Mouse (Mus musculus): ENCODE data around the gene Usp18.

Gene Usp18

DNA sequence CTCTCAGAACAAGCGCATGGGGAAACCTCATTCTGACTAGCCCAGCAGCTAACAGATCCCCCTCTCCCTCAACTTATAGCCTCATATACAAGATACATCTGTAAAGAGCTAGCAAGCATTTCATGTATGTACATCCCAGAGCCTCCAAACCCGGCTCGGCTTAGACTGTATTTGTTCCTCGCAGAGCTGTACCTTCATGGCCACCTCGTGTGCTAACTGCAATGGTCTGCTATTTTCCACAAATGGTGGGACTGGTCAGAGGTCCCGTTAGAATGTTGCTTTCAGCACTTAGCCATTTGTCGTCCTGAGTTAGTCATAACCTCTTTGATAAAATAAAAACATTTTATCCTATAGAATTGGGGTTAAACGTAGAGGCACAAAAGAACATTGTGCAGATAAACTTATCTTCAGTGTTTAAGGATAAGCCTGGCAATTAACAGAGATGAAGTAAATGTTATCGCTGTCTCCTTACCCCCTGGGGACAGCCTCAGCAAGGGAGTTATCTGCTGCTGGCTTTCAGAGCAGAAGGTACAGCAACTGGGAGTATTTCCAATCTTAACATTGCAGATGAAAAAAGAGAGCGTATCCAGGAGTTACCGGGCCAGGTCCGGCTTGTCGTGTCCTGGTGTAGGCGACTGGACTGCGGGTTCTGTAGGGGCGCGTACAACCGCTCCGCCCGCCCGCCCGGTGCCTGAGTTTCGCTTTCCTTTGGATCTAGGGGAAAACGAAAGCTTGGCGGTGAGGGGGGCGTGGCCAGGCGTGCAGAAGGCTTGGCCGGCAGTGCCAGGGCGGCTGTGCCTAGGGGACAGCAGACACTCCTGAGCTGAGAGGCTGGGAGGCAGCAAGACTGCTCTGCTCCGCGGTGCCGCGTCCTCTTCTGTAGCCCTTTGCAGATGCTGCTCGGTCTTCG is at the start of gene Usp18:
Gene Usp18 (plus strand): TSS at position 780 of the 910 bp plus-strand sequence.
- DNase-seq (ENCODE audit: low spot score in 2 of 2) = peak; percentile 82 to 93

DNA sequence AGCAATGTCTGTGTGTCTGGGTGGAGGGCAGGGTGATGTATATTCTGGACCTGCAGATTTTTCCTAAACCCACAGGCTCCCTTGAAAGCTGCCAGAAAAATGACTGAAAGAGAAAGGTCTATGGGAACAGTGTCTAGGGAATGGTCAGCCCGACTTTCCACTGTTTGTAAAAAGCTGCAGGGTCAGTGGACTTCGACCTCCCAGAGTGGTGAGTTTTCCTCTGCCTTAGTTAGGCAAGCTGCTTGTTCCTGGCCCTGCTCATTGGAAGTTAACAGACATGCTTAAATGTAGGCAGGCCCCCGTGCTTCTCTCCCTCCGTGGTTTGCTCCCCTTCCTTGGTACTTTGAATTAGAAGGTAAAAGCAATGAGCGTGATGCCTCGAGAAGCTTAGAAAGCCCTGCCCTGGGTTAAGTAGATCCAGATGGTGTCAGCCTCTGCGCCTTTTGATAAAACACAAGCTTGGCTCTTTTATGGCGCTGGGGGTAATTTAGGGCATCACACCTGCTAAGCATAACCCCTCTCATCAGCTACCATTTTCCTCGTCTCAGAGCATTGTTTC is 47.8 kb upstream of the Usp18 start:
- no peak for DNase-seq (ENCODE audit: low spot score in 2 of 2)

DNA sequence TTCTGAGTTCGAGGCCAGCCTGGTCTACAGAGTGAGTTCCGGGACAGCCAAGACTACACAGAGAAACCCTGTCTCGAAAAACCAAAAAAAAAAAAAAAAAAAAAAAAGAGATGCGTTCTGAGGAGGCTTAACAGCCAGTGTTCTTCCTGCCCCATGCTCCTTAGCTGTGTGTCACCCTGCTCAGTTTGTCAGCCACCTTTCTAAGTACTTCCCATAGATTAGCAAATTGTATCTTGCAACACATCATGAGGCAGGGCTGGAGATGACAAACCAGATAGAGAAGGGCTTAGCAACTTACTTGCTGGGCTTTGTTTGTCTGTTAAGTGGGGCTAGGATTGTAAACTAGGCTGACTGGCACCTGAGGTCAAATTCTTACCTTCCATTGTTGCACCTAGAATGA is 45.2 kb upstream of the Usp18 start:
- DNase-seq (ENCODE audit: low spot score in 2 of 2) = no peak

DNA sequence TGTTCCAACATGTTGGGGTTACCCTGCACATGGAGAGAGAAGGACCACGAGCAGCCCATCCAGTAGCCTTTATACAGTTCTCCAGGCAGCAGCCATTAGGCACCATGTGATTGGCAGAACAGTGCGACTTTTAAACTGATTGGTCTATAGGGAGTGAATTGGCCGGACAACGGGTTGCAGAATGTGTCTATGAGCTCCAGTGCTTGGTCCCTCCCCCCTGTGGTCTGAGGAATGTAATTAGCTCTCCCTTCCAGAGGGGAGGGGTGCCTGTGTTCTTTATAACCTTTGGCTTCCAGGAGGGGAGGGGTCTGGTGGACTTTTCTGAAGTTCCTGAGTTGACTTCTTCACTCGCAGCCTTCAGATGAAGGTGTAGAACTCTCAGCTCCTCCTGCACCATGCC is 43.7 kb upstream of the Usp18 start:
- no peak for DNase-seq (ENCODE audit: low spot score in 2 of 2)

DNA sequence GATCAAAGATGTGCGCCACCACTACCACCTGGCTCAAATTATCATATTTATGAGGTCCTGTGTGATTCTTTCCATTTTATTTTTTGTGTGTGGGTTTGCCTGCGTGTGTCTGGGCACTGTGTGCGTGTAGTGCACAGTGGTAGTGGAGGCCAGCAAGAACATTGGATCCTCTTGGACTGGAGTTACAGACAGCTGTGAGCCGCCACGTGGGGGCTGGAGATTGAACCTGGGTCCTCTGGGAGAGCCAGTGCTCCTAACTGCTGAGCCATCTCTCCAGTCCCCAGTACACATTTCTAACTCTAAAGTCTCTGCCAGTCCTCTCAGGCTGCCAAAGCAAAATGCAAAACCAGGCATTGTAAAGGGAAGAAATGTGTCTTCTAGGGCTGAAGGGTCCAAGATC is 39.2 kb upstream of the Usp18 start:
- DNase-seq (ENCODE audit: low spot score in 2 of 2) = no peak

DNA sequence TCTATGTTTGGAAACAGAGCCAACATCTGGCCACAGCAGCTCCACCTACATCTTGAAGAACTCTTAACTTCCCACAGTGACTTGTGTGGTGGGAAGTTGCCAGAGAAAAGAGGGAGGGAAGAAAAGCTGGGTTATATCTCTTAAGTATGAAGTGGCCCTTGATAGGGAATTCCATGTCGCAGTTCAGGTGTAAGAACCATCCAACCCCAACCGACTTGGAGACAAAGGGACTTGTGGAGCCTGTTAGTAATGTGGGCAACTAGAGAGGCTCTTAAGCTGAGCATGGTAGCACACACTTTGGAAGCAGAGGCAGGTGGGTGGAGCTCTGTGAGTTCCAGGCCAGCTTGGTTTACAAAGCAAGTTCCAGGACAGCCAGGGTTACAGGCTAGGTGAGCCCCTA is 36.1 kb upstream of the Usp18 start:
- DNase-seq (ENCODE audit: low spot score in 2 of 2) = no peak

DNA sequence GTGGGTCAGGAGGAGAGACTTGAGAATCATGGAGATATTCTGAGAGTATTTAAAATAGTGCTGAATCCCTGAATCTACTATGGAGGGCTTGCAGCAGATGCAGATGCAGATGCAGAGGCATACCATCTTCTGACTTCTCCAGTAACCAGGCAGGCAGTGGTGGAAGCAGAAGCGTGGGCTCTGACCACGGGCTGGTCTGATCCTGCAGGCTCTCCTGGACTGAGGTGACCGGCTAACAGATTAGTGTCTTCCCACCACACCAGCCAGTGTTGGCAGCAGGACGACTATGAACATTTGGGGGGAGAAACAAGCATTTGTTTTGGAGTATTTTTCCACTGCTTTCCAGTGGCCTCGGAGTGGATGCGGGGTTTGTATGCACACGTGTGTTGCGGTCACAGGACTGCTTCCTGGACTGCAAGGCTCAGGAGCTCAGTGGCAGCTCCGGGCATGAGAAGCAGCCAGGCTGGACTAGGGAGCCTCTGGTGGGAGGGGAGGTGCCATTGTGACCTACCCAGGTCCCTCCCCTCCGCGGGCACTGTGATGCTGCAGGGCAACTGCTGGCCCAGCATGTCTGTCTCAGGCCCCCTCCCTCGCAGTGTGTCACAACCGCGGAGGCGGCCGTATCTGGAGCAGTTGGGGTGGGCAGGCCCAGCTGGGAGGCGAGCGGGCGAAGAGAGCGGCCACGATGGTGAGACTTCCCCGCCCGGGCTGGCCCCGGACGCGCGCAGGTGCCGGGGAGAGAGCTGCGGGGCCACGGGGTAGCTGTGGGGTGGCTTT is 35.4 kb upstream of the Usp18 start, which contains the start of gene Tuba8:
Gene Tuba8 (plus strand): TSS at position 548 of the 777 bp plus-strand sequence.
- peak; percentile 20 to 51 for DNase-seq (ENCODE audit: low spot score in 2 of 2)

DNA sequence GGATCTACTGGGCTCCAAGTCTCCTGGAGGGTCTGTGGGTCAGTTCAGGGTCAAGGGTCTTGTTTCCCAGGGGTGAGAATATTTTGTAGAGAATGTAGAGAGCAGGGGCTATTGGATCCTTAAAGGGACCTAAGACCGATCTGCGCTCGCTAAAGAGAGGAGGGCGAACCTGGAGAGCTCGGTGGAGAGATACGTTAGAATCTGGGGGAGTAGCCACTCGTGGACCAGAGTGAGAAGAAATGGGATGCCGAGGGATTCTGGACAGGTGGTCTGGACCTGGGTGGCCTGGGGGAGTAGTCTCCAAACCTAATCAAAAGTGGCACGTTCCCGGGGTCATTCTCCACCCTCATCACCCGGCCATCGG is 34.8 kb upstream of the Usp18 start:
- DNase-seq (ENCODE audit: low spot score in 2 of 2) = no peak

DNA sequence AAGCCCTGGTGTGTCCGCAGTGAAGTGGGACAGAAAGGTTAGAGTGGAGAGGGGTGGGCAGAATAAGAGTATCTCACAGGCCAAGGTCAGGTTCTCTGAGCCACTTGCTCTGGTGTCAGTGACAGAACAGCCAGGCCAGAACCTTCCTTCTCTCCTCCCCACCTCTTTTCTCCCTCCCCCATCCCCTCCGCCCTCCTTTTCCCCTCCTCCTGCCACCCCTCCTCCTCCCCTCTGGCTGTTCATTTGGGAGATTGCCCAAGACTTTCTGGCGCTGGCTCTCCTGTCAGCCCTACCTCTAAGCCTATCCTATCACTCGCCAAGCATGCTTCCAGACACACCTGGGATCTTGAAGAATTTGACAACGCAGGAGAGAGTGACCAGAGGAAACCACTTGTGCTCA is 34.0 kb upstream of the Usp18 start:
- no peak for DNase-seq (ENCODE audit: low spot score in 2 of 2)

DNA sequence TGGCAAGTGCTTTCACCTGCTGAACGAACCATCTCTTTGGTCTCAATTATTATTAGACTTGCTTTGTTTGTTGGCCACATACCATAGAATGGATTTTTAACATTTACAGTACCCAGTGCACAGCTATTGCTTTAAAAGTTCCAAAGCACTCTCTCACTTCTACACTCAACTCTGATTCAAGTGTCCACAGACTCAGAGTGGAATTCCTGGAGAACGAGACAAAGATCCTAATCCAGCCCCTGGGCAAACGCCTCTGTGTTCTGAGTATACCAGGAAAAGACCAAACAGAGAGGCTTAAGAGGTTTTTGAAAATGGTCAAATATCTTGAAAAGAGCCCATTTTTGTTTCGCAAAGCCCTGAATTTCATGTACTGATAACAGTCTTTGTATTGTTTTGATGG is 32.7 kb upstream of the Usp18 start:
- DNase-seq (ENCODE audit: low spot score in 2 of 2) = no peak

DNA sequence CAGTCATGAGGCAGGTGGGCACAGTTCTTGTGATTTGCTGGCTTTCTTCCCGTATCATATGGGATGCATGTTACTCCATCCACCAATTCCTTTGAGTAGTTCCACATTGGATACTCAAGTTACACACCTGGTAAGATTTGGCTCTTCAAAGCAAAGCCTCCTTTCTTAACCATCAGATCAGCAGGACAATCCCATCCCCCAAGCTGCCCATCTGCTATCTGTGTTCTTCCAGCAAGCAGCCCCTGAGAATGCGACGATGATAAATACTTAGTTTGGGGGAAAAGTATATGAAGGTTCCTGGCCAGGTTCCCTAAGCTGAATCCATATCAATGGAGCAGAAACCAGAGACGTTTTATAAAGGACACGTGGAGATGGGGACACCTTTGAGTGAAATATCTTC is 31.5 kb upstream of the Usp18 start:
- no peak for DNase-seq (ENCODE audit: low spot score in 2 of 2)

DNA sequence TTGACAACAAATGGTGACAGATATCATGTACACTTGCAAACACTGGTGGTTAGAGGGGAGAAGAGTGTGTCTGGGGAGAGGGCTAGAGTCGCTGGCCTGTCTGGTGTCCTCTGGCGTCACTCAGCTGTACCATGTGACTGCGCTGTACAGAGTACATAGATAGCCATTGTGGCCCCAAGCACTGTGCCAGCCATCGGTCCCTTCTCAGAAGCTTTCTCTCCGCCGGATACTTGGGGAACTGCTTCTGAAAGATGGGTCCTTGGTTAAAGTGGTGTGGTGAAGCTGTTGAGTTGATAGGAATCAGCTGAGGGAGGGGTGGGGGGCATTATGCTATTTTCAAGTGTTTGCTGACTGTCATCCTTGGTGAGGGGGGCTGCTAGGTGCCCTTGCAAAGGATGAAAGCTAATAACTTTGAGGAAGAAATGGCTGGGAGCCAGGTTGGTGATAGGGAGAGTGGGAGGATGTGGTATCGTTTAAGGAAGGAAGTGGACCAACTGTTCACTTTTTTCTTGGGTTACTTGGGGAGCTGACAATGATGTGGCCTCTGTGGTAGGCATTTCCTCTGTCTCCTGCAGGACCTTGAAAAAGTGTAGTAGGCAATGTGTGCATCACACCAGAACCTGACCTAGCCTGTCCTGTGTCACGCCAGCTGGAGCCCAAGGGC is 30.9 kb upstream of the Usp18 start:
- no peak for DNase-seq (ENCODE audit: low spot score in 2 of 2)

DNA sequence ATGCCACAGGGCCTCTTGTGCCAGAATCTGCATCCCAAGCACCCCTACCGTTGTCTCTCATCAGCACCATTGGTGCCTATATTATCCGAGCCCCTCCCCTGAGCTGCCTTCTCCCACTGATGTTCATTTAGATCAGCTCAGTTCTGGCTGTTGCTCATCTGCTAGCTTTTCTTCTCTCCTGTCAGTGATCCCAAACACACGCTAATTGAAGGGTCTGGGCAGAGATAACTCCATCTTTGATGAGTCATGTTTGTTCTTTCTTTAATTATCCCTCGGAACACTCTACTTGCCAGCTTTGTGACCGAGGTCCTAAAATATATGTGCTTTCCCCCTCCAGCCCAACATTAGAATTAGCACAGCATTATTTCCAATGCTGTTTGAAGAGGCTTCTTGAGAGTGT is 30.4 kb upstream of the Usp18 start:
- DNase-seq (ENCODE audit: low spot score in 2 of 2) = no peak

DNA sequence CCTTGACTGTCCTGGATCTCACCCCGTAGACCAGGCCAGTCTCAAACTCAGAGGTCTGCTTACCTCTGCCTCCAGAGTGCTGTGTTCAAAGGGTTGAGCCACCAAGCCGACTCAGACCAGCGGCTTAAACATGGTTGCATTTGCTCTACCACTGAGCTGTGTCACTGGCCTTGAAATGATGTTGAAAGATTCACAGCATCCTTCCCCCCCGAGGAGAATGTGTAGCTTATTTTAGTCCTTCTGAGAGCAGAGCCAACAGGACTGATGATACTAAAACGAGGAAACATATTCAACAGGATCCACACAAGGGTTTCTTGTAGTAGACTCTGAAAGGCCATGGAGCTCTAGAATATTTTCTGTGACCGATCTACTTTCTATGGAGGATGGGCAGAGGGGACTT is 29.8 kb upstream of the Usp18 start:
- no peak for DNase-seq (ENCODE audit: low spot score in 2 of 2)

DNA sequence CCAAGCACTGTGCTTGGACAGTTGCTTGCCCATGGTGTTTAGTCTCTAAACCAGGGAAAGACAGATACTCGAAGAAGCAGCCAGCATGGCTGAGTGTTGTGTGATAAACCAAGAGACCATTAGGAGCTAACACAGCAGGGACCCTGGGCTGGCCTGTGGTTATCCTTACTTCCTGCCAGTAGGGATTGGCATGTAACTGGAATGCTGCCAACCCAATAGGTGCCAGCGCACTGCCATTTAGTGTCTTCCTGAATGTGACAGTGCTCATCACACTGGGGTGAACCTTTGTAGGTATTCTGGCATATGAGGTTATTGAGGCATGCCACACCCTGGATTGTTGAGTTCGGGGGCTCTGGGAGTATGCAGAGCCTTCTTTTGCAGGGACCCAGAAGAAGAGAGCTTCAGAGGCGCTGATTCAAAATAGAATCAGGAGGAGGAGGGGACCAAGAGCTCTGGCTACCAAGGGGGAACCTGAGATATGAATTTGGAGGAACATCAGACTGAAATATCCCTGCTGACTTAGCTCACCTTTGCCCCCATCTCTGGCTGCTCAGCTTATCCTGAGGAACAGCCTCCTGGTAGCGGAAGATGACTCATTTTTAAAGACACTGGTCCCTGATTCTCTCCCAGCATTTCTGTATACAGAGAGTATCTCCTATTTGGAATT is 29.0 kb upstream of the Usp18 start:
- DNase-seq (ENCODE audit: low spot score in 2 of 2) = no peak

DNA sequence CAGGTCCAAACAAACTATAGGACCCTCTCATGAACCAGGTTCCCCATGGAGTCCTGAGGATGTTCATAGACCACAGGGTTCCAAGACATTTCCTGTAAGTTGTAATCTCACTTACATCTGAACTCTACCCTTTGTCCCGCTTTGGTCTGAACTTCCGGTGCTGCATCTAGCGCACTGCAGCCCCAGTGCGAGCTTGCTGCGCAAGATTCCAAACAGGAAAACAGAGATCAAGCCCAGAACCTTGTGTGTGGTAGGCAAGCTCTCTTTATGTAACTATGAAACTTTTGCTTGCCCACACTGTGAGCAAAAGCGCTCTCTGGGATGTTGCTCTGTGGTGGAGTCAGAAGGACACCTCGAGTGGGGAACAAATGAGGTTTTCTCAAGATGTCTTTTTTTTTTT is 27.7 kb upstream of the Usp18 start:
- no peak for DNase-seq (ENCODE audit: low spot score in 2 of 2)

DNA sequence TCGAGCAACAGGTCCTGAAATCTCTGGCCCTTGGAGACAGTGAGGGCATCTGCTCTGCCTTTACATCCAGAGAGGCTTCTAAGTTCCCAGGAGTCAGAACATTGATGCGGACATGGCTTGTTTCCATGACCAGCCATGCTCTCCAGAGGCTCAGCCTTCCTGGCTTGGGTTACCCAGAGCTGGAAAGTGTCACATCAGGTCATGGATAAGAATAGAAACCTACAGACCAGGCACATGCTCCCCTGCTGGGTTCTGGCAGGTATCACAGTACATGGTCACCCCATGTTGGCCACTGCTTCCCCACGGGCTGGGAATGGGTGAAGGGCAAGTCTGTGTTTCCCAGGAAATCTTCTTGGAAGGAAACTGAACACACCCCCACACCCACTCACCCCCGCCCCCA is 26.3 kb upstream of the Usp18 start:
- DNase-seq (ENCODE audit: low spot score in 2 of 2) = no peak

DNA sequence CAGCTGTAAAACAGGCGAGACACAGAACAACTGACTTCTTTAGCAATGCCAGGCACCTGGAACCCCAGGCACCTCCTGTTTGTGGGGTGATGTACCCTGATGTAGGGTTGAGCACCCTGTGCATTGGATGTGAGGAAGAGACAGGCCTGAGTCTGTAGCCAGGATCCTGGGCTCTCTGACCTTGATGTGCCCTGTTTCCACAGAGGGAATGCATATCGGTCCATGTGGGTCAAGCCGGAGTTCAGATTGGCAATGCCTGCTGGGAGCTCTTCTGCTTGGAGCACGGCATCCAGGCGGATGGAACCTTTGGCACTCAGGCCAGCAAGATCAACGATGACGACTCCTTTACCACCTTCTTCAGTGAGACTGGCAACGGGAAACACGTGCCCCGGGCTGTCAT is 25.5 kb upstream of the Usp18 start:
- DNase-seq (ENCODE audit: low spot score in 2 of 2) = no peak

DNA sequence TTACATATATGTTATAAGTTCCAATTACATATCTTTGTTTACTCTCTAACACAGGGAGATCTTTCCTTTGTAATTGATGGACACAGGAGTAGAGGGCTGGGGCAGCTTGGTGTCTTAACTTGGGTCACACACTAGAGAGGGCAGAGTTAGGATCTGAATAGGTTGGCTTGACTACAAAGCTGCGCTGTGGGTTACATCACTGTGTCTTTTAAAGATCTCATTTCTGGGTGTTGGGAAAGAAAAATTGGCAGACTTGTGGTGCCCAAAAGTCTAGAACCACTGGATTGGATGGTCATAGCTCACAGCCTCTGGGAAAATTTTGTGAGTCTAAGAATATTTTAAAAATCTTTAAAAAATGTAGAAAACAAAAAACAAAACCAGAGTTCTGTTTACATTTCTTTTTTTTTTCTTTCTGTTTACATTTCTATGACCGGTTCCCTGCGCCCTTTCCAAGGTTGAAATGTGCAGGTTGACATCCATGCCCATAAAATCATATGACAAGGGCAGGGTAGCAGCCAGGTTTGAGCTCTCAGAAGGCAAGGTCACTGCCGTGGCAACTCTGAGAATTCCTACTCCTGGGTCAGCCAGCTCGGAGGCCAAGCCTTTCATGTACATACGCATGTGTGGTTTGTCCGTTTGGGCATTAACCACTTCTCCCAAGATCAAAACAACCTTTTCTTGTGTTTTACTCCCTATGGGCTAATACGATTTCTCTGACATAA is 23.7 kb upstream of the Usp18 start:
- DNase-seq (ENCODE audit: low spot score in 2 of 2) = no peak

DNA sequence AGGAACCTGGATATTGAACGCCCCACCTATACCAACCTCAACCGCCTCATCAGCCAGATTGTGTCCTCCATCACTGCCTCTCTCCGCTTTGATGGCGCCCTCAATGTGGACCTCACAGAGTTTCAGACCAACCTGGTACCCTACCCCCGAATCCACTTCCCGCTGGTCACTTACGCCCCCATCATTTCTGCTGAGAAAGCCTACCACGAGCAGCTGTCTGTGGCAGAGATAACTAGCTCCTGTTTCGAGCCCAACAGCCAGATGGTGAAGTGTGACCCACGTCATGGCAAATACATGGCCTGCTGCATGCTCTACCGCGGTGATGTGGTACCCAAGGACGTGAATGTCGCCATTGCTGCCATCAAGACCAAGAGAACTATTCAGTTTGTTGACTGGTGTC is 22.7 kb upstream of the Usp18 start:
- DNase-seq (ENCODE audit: low spot score in 2 of 2) = no peak

DNA sequence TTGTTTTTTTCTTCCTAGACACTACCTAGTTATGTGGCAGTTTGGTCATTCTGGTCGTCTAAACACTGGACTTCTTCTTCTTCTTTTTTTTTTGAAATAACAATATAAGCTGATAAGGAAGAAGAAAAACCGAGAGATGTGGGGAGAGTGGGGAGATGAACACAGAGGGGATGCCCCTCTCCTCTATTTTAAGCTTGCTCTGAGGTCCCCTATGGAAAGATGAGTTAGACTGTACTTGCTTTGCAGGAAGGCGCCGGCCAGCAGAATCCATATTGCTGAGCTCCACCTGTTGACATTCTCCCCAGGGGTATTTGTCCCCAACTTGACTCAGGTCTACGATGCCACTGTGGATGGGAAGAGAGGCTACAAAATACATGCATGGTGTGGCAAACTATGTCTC is 21.6 kb upstream of the Usp18 start:
- no peak for DNase-seq (ENCODE audit: low spot score in 2 of 2)

Data from spleen, postnatal 10 days (tissue).